Mouse (Mus musculus) adrenal gland, adult (tissue): Measurements from ENCODE around the gene Lsm11.
A peak's percentile ranks its signal among the peaks of the same experiment; 100 is the strongest.

Source experiments
- DNase-seq, 2 experiments: peaks; one replicate each; pipeline ENCODE4 v3.0.0; 2022 to 2023; ENCODE audit warnings: low spot score in 1 of 2; ENCODE audit not compliant: inconsistent age in 2 of 2

Lsm11 gene

DNA sequence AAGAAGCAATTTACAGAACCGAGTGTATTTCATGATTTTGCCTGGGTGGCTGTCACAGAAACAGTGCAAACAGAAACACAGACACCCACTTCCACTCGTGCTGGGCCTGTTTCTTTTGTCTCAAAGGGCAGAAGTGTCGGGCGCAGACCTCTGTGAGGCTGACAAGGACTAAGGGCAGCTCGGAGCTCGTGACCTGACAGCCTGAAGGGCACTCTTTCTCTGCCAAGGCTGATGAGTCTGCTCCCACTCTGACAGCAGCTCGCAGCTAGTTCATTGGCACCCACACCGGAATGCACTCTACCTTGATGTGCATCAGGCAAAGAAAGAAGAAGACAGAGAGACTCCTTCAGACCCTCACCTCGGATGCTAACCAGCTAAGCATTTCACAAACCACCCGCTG lies 15.2 kb downstream of the Lsm11 start:
- DNase-seq, result peak in 1 of 2 experiments; percentile 69

GRCm38 (mm10) chr11:45927456-45927855 lies 17.3 kb downstream of the Lsm11 start:
- DNase-seq, result peak in 1 of 2 experiments; percentile 65

- DNase-seq, result peak; percentile 77 to 95
Observed at GRCm38 (mm10) chr11:45926640-45927082, 18.1 kb downstream of the Lsm11 start.

DNA sequence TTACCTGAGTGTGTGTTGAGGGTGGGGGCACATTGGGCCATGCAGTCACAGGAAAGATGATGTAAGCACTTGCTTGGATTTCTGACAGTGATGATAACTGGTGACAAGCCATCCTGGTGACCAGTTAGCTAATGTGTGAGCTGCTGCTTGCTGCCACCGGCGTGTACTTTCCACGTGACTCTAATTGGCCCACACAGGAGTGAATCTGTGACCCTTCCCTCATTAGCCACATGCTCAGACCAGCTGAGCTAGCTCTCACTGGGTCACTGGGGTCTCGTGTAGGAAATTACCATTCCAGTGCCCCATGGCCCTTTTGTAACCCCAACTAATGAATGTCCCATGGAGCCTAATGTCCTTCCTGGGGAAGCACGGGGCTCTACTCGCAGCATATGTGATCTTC lies 19.3 kb downstream of the Lsm11 start:
- DNase-seq, result no peak

DNA sequence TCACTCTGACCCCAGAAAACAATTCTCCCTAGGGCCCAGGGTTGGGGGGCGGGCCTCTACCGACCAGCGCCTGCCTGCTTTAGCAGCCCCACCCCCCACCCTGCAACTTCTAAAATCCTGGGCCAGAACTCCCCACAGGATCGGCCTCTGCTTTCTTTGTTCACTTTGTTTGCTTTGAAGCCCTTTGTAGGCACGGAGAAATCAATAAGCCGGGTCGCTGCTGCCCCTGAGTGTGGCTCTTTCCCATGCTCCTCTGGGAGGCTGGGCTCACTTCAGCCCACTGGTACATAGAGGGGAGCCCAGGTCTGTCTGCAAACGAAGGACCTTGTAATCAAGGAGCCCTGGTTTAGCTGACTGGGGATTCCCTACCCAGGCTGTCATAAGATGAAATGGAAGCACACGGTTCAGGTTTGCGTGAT lies 23.2 kb downstream of the Lsm11 start:
- no peak for DNase-seq

- no peak for DNase-seq
Observed at GRCm38 (mm10) chr11:45921026-45921425, 23.7 kb downstream of the Lsm11 start.

GRCm38 (mm10) chr11:45918836-45919235 lies 25.9 kb downstream of the Lsm11 start:
- peak; percentile 71 to 81 for DNase-seq

- peak in 1 of 2 experiments; percentile 24 for DNase-seq
Observed at GRCm38 (mm10) chr11:45918018-45918417, 26.7 kb downstream of the Lsm11 start.

DNA sequence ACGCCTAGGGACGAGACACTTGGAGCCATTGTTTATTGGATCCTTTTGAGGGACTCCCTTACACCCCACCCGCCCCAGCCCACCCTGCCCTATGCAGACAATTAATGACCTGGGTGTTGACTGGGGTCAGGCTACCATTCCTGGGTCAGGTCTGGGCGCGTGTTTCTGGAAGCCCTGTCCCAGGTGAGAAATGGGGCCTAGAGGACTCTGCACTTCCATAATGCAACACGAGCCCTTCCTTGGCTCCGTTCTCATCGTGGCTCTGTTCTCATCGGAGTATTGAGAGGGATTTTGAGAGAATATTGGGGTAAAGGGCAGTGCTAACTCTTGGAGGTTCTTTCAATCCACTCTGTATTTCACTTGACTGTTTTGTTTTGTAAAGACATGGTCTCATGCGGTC lies 28.5 kb downstream of the Lsm11 start:
- DNase-seq, result no peak

DNA sequence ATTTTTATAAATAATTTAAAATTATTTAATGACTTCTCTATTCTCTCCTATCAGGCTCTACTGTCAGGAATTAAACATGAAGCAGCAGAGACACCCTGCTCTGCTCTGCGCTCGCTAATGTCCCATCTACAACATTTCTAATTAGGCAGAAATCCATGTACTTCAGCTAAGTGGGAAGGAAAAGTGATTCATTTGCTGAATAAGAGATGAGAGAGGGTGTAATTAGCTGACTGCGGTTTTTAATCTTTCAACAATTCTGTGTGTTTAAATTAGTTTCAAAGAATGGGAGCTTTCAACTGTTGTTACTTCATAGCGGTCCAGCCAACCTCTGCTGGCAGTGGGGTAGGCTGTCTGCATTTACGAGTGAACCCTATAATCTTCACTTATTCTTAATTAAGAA lies 34.0 kb downstream of the Lsm11 start:
- DNase-seq, result no peak

- no peak for DNase-seq
Observed at GRCm38 (mm10) chr11:45908894-45909293, 35.8 kb downstream of the Lsm11 start.

DNA sequence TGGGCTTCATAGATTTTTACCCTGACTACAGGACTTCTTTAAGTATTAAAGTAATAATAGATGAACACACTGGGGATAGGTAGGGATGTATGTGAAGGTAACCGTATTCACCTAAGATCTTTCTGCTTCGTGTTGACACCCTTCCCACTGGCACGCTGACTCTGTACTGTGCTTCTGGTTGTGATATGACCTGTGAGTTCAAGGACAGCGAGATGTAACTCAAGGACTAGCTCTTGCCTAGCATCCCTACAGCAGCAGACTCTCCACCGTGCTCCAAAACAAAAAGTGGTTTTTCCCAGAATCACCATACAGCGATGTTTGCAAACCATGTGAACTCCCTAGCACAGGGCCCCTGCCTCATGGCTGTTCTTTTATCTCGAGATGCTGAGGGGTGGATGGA lies 36.7 kb downstream of the Lsm11 start:
- DNase-seq, result no peak

GRCm38 (mm10) chr11:45907301-45907700 lies 37.4 kb downstream of the Lsm11 start:
- DNase-seq, result no peak

DNA sequence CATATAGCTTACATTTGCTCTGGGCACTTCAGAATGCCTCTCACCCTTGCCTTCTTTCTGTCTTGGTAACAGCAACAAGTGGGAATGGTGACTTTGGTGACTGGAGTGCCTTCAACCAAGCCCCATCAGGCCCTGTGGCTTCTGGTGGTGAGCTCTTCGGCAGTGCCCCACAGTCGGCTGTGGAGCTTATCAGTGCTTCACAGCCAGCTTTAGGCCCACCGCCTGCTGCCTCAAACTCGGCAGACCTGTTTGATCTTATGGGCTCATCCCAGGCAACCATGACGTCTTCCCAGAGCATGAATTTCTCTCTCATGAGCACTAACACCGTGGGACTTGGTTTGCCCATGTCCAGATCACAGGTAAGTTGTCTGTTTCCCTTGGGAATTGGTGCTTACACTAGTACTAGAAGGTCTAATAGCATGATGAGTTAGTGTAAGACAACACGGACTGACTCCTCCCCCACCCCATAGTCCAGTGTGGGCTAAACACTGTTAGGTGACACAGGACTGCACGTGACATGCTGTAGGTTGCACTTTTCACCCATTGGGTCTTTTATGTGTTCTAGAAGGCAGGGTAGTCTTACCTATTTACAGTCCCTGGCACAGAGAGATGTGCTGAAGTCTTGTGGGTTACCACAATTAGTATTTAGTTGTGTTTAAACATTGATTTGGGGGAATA lies 38.5 kb downstream of the Lsm11 start:
- no peak for DNase-seq

DNA sequence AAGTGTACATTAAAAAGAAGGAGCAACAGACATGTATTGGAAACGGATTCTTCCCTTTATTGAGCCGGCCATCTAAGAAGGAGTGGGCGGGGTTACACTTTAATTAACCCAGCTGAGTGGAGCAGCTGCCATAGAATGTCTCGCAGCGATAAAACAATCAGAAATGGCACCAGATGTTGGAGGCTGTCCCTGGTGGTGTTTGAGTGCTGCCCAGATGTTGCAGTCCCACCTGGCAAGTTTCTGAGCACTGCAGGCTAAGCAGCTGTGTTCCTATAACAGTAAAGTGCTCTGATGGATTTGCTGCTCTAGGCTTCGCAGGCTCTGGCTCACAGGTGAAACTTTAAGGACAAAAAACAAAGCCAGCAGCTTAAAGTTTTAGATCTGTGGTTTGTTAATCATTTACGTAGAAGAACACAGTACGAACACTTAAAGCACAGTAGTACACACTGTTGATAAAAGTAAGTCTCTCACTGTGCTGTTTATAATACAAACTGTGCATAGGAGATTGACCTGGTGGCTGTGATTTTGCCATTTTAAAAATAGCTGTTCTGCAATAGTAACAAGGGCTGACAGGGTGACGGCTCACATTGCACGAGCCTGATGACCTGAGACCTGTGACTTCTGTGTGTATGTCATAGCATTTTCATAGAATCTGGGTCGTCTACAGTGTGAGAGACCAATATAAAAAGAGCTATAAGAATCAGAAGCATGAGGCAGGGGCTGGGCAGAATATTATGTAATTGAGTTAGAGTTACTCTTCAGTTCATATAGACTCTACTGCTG lies 44.3 kb downstream of the Lsm11 start:
- DNase-seq, result no peak

- DNase-seq, result no peak
Observed at GRCm38 (mm10) chr11:45897392-45897791, 47.3 kb downstream of the Lsm11 start.

DNA sequence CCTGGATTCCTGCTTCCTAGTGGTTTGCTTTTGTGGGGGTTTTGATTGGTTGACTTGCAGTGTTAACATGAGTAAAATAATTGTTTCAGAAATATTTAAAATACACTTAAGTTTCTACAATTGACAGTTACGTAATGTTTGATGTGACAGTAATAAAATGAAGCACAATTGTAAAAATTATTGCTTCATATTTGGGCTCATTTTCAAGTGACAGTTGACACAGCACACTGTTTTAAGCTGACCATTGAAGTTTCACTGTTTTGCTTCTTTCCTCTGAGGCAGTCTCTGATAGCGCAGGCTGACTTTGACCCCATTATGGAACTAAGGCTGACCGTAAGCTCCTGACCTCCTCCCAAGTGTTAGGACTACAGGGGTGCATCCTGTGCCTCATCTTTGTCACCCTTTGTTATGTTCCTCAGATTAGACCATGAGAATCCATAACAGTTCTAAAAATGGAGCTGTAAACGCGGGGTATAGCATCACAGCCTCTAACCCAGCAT lies 51.8 kb downstream of the Lsm11 start:
- DNase-seq, result no peak

GRCm38 (mm10) chr11:45890423-45890822 lies 54.3 kb downstream of the Lsm11 start:
- no peak for DNase-seq

DNA sequence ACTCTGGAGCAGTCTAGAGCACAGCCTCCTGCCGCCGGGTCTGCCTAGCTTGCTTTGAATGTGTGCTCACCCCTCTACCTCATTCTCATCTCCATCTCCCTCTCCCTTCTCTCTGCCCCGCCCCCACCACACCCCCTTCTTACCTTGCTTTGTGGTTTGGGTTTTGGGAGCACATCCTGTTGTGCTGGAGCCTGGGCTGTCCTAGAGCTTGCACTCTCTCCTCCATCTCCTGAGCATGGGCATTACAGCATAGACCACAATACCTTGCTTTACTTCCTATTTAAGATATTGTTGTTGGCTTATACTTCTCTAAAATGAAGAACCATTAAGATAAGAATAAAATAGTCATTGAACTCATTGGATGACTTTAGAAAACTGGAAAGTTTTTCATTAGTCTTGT lies 54.8 kb downstream of the Lsm11 start:
- DNase-seq, result no peak

GRCm38 (mm10) chr11:45888471-45889030 lies 56.2 kb downstream of the Lsm11 start:
- no peak for DNase-seq

GRCm38 (mm10) chr11:45886596-45886995 lies 58.1 kb downstream of the Lsm11 start:
- DNase-seq, result no peak
